Mouse (Mus musculus) testis, adult 10 weeks (tissue): ENCODE results near the gene Gm20828. TPM values are rescaled to one million over a fixed set of nuclear protein-coding genes. Genes with fewer than 3 reads are reported as not detected.

ENCODE experiments used
- polyA plus RNA-seq: library from polyadenylated mRNA; stranded (reverse); fragments of 350-450 nt; fragmentation: Illumina TruSeq; extraction: RNeasy Lipid Tissue Mini Kit (QIAGEN cat#74804); gene quantifications from one replicate; pipeline ENCODE4 v1.2.3, GENCODE M21; 2014; ENCODE audit warnings: low read depth, low replicate concordance

Gm20828 gene
- 0.95 TPM for polyA plus RNA-seq

GRCm38 (mm10) chrY:11199274-11199673 lies at the start of gene Gm20828:
Gene Gm20828, minus strand, starts transcription at chrY:11199374.

